In the genomic region with DNA sequence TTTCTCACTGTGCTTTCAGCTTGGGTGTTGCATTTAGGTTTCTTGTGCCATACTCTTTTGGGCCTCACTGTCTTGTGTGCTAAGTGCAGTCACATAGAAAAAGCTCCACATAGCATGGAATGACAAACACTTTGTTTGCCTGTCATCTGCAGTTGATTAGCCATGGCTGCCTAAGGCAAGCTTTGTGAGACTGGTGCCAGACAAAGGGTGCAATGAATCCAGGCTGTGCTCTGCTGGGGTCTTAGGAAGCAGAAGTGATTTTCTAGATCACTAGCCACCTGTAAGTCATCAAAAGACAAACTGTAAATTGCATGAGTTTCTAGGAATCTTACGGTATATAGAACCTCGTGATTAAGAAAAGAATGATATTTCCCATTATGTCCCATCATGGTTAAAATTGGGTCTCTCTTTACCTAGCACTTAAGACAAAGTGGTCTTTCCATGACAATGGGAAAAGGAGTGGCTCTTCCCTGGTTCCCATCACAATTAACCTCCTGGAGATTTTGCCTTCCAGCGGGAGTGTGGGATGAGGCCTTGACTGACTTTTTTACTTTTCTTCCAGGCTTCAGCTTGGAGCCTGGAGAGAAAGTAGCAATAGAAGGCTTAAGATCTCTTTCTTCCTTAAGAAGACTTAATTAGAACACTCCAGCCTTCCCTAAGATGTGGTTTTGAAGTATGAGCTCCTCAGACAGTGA, we compare ENCODE assay signal across 27 mouse cellular contexts.
A peak's percentile ranks its signal among the peaks of the same experiment; 100 is the strongest.
DNase-seq lines count a peak whose midpoint lies in the region; TF ChIP-seq lines count a peak whose summit lies in the region.
"Had no signal": no experiment of that assay in that cellular context is flagged by ENCODE, and none has a peak within 500 bp of the region (broad histone marks: within the 10 kb centered on the region; RNA-seq: fewer than 3 reads in every experiment).

No protein-coding gene starts in this region.

- no peak for TF ChIP-seq POLR2A in embryonic fibroblast, embryonic 13.5 days (IDR thresholded peaks at IDR 0.05; ENCODE audit: low read depth, low read length)

- peak overlapping the region; percentile 81 for H3K27ac ChIP-seq in embryonic fibroblast, embryonic 13.5 days (ENCODE audit: insufficient read depth, low read length)
- H3K27ac ChIP-seq: embryonic facial prominence, embryonic 12.5 days; forebrain, embryonic 15.5 days; heart, adult 2 months; heart, embryonic 13.5 days; hindbrain, embryonic 12.5 days; left cerebral cortex, adult 2 months; midbrain, embryonic 15.5 days; neural tube, embryonic 13.5 days had no signal

- no peak for TF ChIP-seq CTCF in embryonic fibroblast, embryonic 13.5 days (IDR thresholded peaks at IDR 0.05; ENCODE audit: borderline replicate concordance, insufficient read depth, low read length)

- intact Hi-C loops in heart, postnatal 36 days (cut with DNase I): no loop called here

- H3K4me3 ChIP-seq in embryonic fibroblast, embryonic 13.5 days (ENCODE audit: insufficient read depth, low read length): no peak overlapping the region
- H3K4me3 ChIP-seq: embryonic facial prominence, embryonic 12.5 days; forebrain, embryonic 15.5 days; heart, adult 2 months; heart, embryonic 13.5 days; hindbrain, embryonic 12.5 days; left cerebral cortex, adult 2 months; midbrain, embryonic 15.5 days; myocyte; neural tube, embryonic 13.5 days had no signal

- peak; percentile 25 for DNase-seq in embryo, embryonic 10 days (ENCODE audit: low spot score)
- DNase-seq in embryo, embryonic 9.5 days (ENCODE audit: extremely low spot score): no peak
- peak; percentile 69 for DNase-seq in ES-CJ7 (ENCODE audit: low read depth, low spot score)
- DNase-seq in embryo, embryonic 10.5 days (ENCODE audit: low spot score): peak; percentile 14
- DNase-seq in cerebellum, postnatal 4 days (ENCODE audit: low spot score in 2 of 2): no peak
- no peak for DNase-seq in ovary, postnatal 36 days (ENCODE audit: low spot score)
- no peak for DNase-seq in heart, postnatal 36 days
- DNase-seq: adrenal gland, adult 2 months; cerebellum, adult 18-20 months; cerebellum, postnatal 14 days; gastrocnemius, postnatal 14 days; heart, adult 2 months; heart, postnatal 14 days; kidney, adult 8-10 months; lung, postnatal 4 days; right cerebral cortex, adult 18-20 months; right cerebral cortex, postnatal 4 days; thymus, postnatal 25 days had no signal

- no peaks in the 10 kb centered on the region for H3K4me1 ChIP-seq in embryonic fibroblast, embryonic 13.5 days (ENCODE audit: control insufficient read depth, insufficient read depth, low read length)
- H3K4me1 ChIP-seq: embryonic facial prominence, embryonic 12.5 days; forebrain, embryonic 15.5 days; heart, embryonic 13.5 days; hindbrain, embryonic 12.5 days; midbrain, embryonic 15.5 days; neural tube, embryonic 13.5 days had no signal

Comparison
In these comparisons a context has a peak if more than half of its experiments do, and no peak if none do; other contexts are left out.
1. DNase-seq: peak in embryo, embryonic 10 days (single experiment), ES-CJ7 (single experiment) and embryo, embryonic 10.5 days (single experiment); none in embryo, embryonic 9.5 days (single experiment), cerebellum, postnatal 4 days (0 of 2), ovary, postnatal 36 days (single experiment) and heart, postnatal 36 days (0 of 2).